Mouse (Mus musculus) liver, embryonic 11.5 days (tissue): Measurements from ENCODE around the gene Olfr916. TPM values are rescaled to one million over a fixed set of nuclear protein-coding genes. Genes with fewer than 3 reads are reported as not detected.

Source experiments
- ATAC-seq: fragments of 200-750 bp; cut with Nextera tagmentation; replicated peaks from 2 replicates; pipeline ENCODE4 v1.8.0; 2017; ENCODE audit warnings: moderate number of reproducible peaks, mild to moderate bottlenecking, moderate TSS enrichment, moderate library complexity; ENCODE audit not compliant: low FRiP score
- DNase-seq: peaks from one replicate; pipeline ENCODE4 v3.0.0-alpha.2; 2017; ENCODE audit warnings: low spot score
- H3K27ac ChIP-seq: fragments of 300-500 bp; sonication (generic); 2 replicates; pipeline ENCODE4 v1.5.1; 2014; ENCODE audit warnings: mild to moderate bottlenecking, low read depth, low read length, control low read depth
- H3K27me3 ChIP-seq: fragments of 300-500 bp; sonication (generic); replicated peaks from 2 replicates; pipeline ENCODE4 v1.6.1; 2014; ENCODE audit warnings: low read length, mixed read lengths; ENCODE audit not compliant: control insufficient read depth, insufficient read depth
- H3K36me3 ChIP-seq: fragments of 300-500 bp; sonication (generic); 2 replicates; pipeline ENCODE4 v1.6.1; 2014; ENCODE audit warnings: mild to moderate bottlenecking, low read length, moderate library complexity, mixed read lengths; ENCODE audit not compliant: control insufficient read depth, insufficient read depth
- H3K4me1 ChIP-seq: fragments of 300-500 bp; sonication (generic); replicated peaks from 2 replicates; pipeline ENCODE4 v1.6.1; 2014; ENCODE audit warnings: low read length, mixed read lengths; ENCODE audit not compliant: control insufficient read depth, insufficient read depth
- H3K4me2 ChIP-seq: fragments of 300-500 bp; sonication (generic); 2 replicates; pipeline ENCODE4 v1.6.1; 2014; ENCODE audit warnings: mild to moderate bottlenecking, control low read depth, moderate library complexity
- H3K4me3 ChIP-seq: fragments of 300-500 bp; sonication (generic); 2 replicates; pipeline ENCODE4 v1.5.1; 2014; ENCODE audit warnings: low read depth, low read length, control low read depth
- H3K9ac ChIP-seq: fragments of 300-500 bp; sonication (generic); 2 replicates; pipeline ENCODE4 v1.6.1; 2014; ENCODE audit warnings: low read depth, low read length, control low read depth
- H3K9me3 ChIP-seq: fragments of 300-500 bp; sonication (generic); 2 replicates; pipeline ENCODE4 v1.6.1; 2016; ENCODE audit warnings: low read length, inconsistent platforms, mixed read lengths; ENCODE audit not compliant: control insufficient read depth
- WGBS: fragments of 180-500 bp; shearing (Covaris S2); extraction: QIAGEN DNeasy Blood & Tissue Kit; methylation state at CpG from one replicate; pipeline ENCODE4 v1.1.7; 2014; 5-methylcytosine and 5-hydroxymethylcytosine counted together
- polyA plus RNA-seq: library from polyadenylated mRNA; unstranded; fragments of >200 nt; fragmentation: Nextera tagmentation; extraction: Ambion mirVana; gene quantifications from 2 replicates; pipeline ENCODE4 v1.2.1, GENCODE M21; 2014

The Olfr916 gene
- not detected in 2 replicates for polyA plus RNA-seq

DNA sequence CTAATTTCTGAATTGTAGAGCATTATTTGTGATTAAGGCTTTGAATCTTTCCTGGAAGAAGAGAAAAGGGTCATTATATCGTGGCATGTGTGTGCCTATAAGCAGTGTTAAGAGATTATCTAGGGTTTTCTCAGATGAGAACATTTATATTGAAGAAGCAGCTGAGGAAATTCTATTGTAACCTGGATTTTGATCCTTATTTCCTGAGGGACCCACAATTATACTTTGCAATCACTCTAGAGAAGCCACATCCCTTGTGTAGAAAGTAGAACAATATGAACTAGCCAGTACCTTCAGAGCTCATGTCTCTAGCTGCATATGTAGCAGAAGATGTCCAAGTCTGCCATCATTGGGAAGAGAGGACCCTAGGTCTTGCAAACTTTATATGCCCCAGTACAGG lies at the start of gene Olfr916:
Gene Olfr916, minus strand, starts transcription at position 101 of the 400 bp plus-strand sequence.
- Histone ChIP-seq H3K4me1 (no peaks in the 10 kb centered on the region), H3K27me3 (no peaks in the 10 kb centered on the region), H3K9ac (no peak within 1 kb of the TSS), H3K9me3 (no peaks in the 10 kb centered on the region), H3K36me3 (no peaks in the 10 kb centered on the region), H3K4me2 (no peak within 1 kb of the TSS), H3K4me3 (no peak within 1 kb of the TSS), H3K27ac (no peak within 1 kb of the TSS)
- no peak for ATAC-seq
- DNase-seq: no peak
- WGBS: 59% methylated on average over 1 of the region's 1 CpGs

- no peak for ATAC-seq
- Histone ChIP-seq H3K36me3 (no peaks in the 10 kb centered on the region), H3K4me2 (no peak within 1 kb of the TSS), H3K9ac (no peak within 1 kb of the TSS), H3K27me3 (no peaks in the 10 kb centered on the region), H3K9me3 (no peaks in the 10 kb centered on the region), H3K4me3 (no peak within 1 kb of the TSS), H3K4me1 (no peaks in the 10 kb centered on the region), H3K27ac (no peak within 1 kb of the TSS)
- 86% methylated on average over 2 of the region's 2 CpGs for WGBS
- no peak for DNase-seq
These were observed 14.8 kb upstream of the Olfr916 start, which contains the start of gene Olfr918 for GRCm38 (mm10) chr9:38674501-38674900. Gene Olfr918 (minus strand): TSS chr9:38674601.

GRCm38 (mm10) chr9:38672887-38673286 lies 13.2 kb upstream of the Olfr916 start:
- H3K4me3 ChIP-seq: no peak overlapping the region
- H3K4me2 ChIP-seq: no peak overlapping the region
- H3K9ac ChIP-seq: no peak overlapping the region
- H3K9me3 ChIP-seq: no peaks in the 10 kb centered on the region
- no peaks in the 10 kb centered on the region for H3K4me1 ChIP-seq
- H3K27ac ChIP-seq: no peak overlapping the region
- WGBS: 57% methylated on average over 2 of the region's 2 CpGs
- no peak for DNase-seq
- no peaks in the 10 kb centered on the region for H3K27me3 ChIP-seq
- H3K36me3 ChIP-seq: no peaks in the 10 kb centered on the region
- no peak for ATAC-seq

GRCm38 (mm10) chr9:38665742-38666141 lies 6.1 kb upstream of the Olfr916 start, which contains the start of gene Olfr917:
Gene Olfr917 (minus strand): TSS chr9:38665842.
- H3K4me3 ChIP-seq: no peak within 1 kb of the TSS
- ATAC-seq (no peak), DNase-seq (no peak)
- H3K9me3 ChIP-seq: no peaks in the 10 kb centered on the region
- no peak within 1 kb of the TSS for H3K9ac ChIP-seq
- H3K4me1 ChIP-seq: no peaks in the 10 kb centered on the region
- H3K27ac ChIP-seq: no peak within 1 kb of the TSS
- H3K4me2 ChIP-seq: no peak within 1 kb of the TSS
- 71% methylated on average over 1 of the region's 1 CpGs for WGBS
- H3K36me3 ChIP-seq: no peaks in the 10 kb centered on the region
- no peaks in the 10 kb centered on the region for H3K27me3 ChIP-seq

DNA sequence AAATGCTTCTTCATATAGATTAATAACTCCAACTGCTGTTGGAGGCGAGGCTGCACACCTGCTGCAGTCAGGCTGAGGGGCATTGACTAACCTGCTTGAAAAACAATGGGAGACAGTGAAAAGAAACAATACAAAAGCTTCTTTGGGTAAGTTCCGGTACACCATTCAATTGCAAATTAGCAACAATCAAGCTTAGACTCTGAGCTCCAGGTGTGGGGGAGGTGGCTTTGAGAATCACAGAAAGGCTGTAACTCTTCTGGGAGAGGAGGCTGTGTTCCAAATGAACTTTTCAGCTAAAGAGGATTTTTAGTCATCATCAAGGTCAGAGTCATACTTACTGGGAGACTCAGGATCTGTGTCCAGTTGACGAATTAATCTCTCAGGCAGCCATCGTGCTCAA lies 27.3 kb downstream of the Olfr916 start:
- DNase-seq (no peak), ATAC-seq (no peak)
- Histone ChIP-seq H3K27me3 (no peaks in the 10 kb centered on the region), H3K4me2 (no peak overlapping the region), H3K9me3 (no peaks in the 10 kb centered on the region), H3K9ac (no peak overlapping the region), H3K36me3 (no peaks in the 10 kb centered on the region), H3K4me3 (no peak overlapping the region), H3K4me1 (no peaks in the 10 kb centered on the region), H3K27ac (no peak overlapping the region)
- WGBS: 74% methylated on average over 4 of the region's 4 CpGs

Other genes with a start within 250 kb of the Olfr916 start
- not detected in 2 replicates for gene Olfr901, start 230.4 kb downstream of the Olfr916 start, polyA plus RNA-seq
- not detected in 2 replicates for gene Olfr902, start 212.2 kb downstream of the Olfr916 start, polyA plus RNA-seq
- gene Olfr904, start 196.7 kb downstream of the Olfr916 start, polyA plus RNA-seq: not detected in 2 replicates
- gene Olfr905, start 188.8 kb downstream of the Olfr916 start, polyA plus RNA-seq: not detected in 2 replicates
- not detected in 2 replicates for gene Olfr906, start 172.8 kb downstream of the Olfr916 start, polyA plus RNA-seq
- not detected in 2 replicates for gene Olfr907, start 164.1 kb downstream of the Olfr916 start, polyA plus RNA-seq
- not detected in 2 replicates for gene Olfr911-ps1, start 138.3 kb downstream of the Olfr916 start, polyA plus RNA-seq
- gene Olfr910, start 122.0 kb downstream of the Olfr916 start, polyA plus RNA-seq: not detected in 2 replicates
- gene Olfr912, start 79.7 kb downstream of the Olfr916 start, polyA plus RNA-seq: not detected in 2 replicates
- gene Olfr913, start 67.1 kb downstream of the Olfr916 start, polyA plus RNA-seq: not detected in 2 replicates
- not detected in 2 replicates for gene Olfr914, start 54.8 kb downstream of the Olfr916 start, polyA plus RNA-seq
- gene Olfr917, start 6.0 kb upstream of the Olfr916 start, polyA plus RNA-seq: not detected in 2 replicates
- gene Olfr918, start 14.7 kb upstream of the Olfr916 start, polyA plus RNA-seq: not detected in 2 replicates
- not detected in 2 replicates for gene Olfr919, start 43.8 kb upstream of the Olfr916 start, polyA plus RNA-seq
- 11.1 and 11.4 TPM in 2 replicates for gene Vwa5a, start 58.4 kb upstream of the Olfr916 start, polyA plus RNA-seq
- gene Olfr920, start 92.4 kb upstream of the Olfr916 start, polyA plus RNA-seq: not detected in 2 replicates
- not detected in 2 replicates for gene Olfr921, start 113.2 kb upstream of the Olfr916 start, polyA plus RNA-seq
- not detected in 2 replicates for gene Olfr922, start 154.7 kb upstream of the Olfr916 start, polyA plus RNA-seq
- gene Olfr923, start 166.7 kb upstream of the Olfr916 start, polyA plus RNA-seq: not detected in 2 replicates
- gene Olfr924, start 184.6 kb upstream of the Olfr916 start, polyA plus RNA-seq: not detected in 2 replicates
- gene Olfr26, start 195.2 kb upstream of the Olfr916 start, polyA plus RNA-seq: not detected in 2 replicates
- not detected in 2 replicates for gene Olfr926, start 217.3 kb upstream of the Olfr916 start, polyA plus RNA-seq